Mouse (Mus musculus) erythroblast, embryonic 14.5 days (primary cell): ENCODE data around the gene Anapc7.

ENCODE experiments used
- GATA1 ChIP-seq: IDR thresholded peaks from 2 replicates; pipeline ENCODE4 v1.6.1; 2012; ENCODE audit warnings: low read length, inconsistent platforms, mixed read lengths
- TAL1 ChIP-seq: IDR thresholded peaks from 3 replicates; pipeline ENCODE4 v1.6.1; 2012; ENCODE audit warnings: low read length, inconsistent platforms, mixed read lengths

DNA sequence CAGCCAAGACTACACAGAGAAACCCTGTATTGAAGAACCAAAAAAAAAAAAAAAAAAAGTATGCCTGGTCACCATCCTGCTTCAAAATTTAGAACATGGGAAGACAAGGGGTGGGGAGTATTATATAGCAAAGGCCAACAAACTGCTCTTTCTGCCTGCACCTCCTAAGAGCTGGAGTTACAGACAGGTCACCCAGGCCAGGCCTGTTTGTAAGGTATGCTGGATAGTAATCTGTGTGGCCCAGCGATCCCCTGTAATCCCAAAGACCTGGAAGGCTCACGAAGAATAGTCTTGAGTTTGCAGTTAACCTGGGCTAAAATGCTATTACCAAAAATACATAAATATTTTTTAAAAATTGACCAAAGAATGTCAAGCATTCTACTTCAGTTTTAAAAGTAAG lies 68.7 kb downstream of the Anapc7 start:
- TF ChIP-seq GATA1 (no peak), TAL1 (no peak)
